Mouse (Mus musculus) limb, embryonic 11.5 days (tissue): Measurements from ENCODE around the gene C130032M10Rik. TPM values are rescaled to one million over a fixed set of nuclear protein-coding genes. Genes with fewer than 3 reads are reported as not detected.

ENCODE experiments used
- ATAC-seq: fragments of 200-750 bp; cut with Nextera tagmentation; 2 replicates; pipeline ENCODE4 v1.8.0; 2017; ENCODE audit warnings: low read depth; ENCODE audit not compliant: insufficient number of reproducible peaks, low FRiP score, low TSS enrichment
- DNase-seq: peaks from one replicate; pipeline ENCODE4 v3.0.0-alpha.2; 2015; ENCODE audit warnings: low spot score
- H3K27ac ChIP-seq: fragments of 300-500 bp; sonication (generic); replicated peaks from 2 replicates; pipeline ENCODE4 v1.5.1; 2014; ENCODE audit warnings: low read depth, mild to moderate bottlenecking, low read length
- H3K27me3 ChIP-seq: fragments of 300-500 bp; sonication (generic); 2 replicates; pipeline ENCODE4 v1.6.1; 2014; ENCODE audit warnings: mild to moderate bottlenecking, low read length, mixed read lengths; ENCODE audit not compliant: control insufficient read depth, insufficient read depth
- H3K36me3 ChIP-seq: fragments of 300-500 bp; sonication (generic); 2 replicates; pipeline ENCODE4 v1.6.1; 2014; ENCODE audit warnings: mild to moderate bottlenecking, low read length, moderate library complexity, mixed read lengths; ENCODE audit not compliant: control insufficient read depth, insufficient read depth
- H3K4me1 ChIP-seq: fragments of 300-500 bp; sonication (generic); 2 replicates; pipeline ENCODE4 v1.6.1; 2014; ENCODE audit warnings: low read length, mixed read lengths; ENCODE audit not compliant: control insufficient read depth, insufficient read depth
- H3K4me2 ChIP-seq: fragments of 300-500 bp; sonication (generic); 2 replicates; pipeline ENCODE4 v1.6.1; 2014; ENCODE audit warnings: low read depth, mild to moderate bottlenecking, moderate library complexity; ENCODE audit not compliant: severe bottlenecking
- H3K4me3 ChIP-seq: fragments of 300-500 bp; sonication (generic); 2 replicates; pipeline ENCODE4 v1.5.1; 2014; ENCODE audit warnings: low read depth, low read length
- H3K9ac ChIP-seq: fragments of 300-500 bp; sonication (generic); 2 replicates; pipeline ENCODE4 v1.6.1; 2014; ENCODE audit warnings: mild to moderate bottlenecking, low read length
- H3K9me3 ChIP-seq: fragments of 300-500 bp; sonication (generic); 2 replicates; pipeline ENCODE4 v1.6.1; 2016; ENCODE audit warnings: low read length; ENCODE audit not compliant: control insufficient read depth
- WGBS: fragments of 180-500 bp; shearing (Covaris S2); extraction: QIAGEN DNeasy Blood & Tissue Kit; methylation state at CpG from one replicate; pipeline ENCODE4 v1.1.7; 2014; 5-methylcytosine and 5-hydroxymethylcytosine counted together
- polyA plus RNA-seq: library from polyadenylated mRNA; unstranded; fragments of >200 nt; fragmentation: Nextera tagmentation; extraction: Ambion mirVana; gene quantifications from 2 replicates; pipeline ENCODE4 v1.2.1, GENCODE M21; 2014

The C130032M10Rik gene
- polyA plus RNA-seq, 1 experiment from 2014 or later = 0.67 TPM

- no peaks in the 10 kb centered on the region; the same call in 1 of the 2 replicates for H3K36me3 ChIP-seq
- H3K27ac ChIP-seq = no peak overlapping the region
- H3K4me1 ChIP-seq = peaks cover 43% of the 10 kb centered on the region
- no peaks in the 10 kb centered on the region for H3K9me3 ChIP-seq
- no peak for DNase-seq
- 71% methylated on average over 4 of the region's 4 CpGs for WGBS
- no peak overlapping the region for H3K4me2 ChIP-seq
- no peak for ATAC-seq
- H3K4me3 ChIP-seq = no peak overlapping the region
- H3K27me3 ChIP-seq = no peaks in the 10 kb centered on the region
- H3K9ac ChIP-seq = no peak overlapping the region
These were observed 18.4 kb downstream of the C130032M10Rik start for GRCm38 (mm10) chr9:114533848-114534247.

- no peak for DNase-seq
- peaks cover 48% of the 10 kb centered on the region for H3K4me1 ChIP-seq
- WGBS = 83% methylated on average over 9 of the region's 9 CpGs
- no peaks in the 10 kb centered on the region for H3K27me3 ChIP-seq
- H3K9me3 ChIP-seq = no peaks in the 10 kb centered on the region
- no peak overlapping the region for H3K4me3 ChIP-seq
- no peak overlapping the region for H3K27ac ChIP-seq
- no peak overlapping the region for H3K9ac ChIP-seq
- no peaks in the 10 kb centered on the region; the same call in 1 of the 2 replicates for H3K36me3 ChIP-seq
- no peak overlapping the region for H3K4me2 ChIP-seq
- ATAC-seq = no peak
These were observed 19.4 kb downstream of the C130032M10Rik start for GRCm38 (mm10) chr9:114534747-114535517.

- no peak overlapping the region; the same call in 1 of the 2 replicates for H3K27ac ChIP-seq
- no peak overlapping the region for H3K4me3 ChIP-seq
- ATAC-seq (peak; percentile 61; the same call in 1 of the 2 replicates), DNase-seq (peak; percentile 59)
- no peak overlapping the region for H3K4me2 ChIP-seq
- peaks cover 43% of the 10 kb centered on the region for H3K4me1 ChIP-seq
- H3K36me3 ChIP-seq = no peaks in the 10 kb centered on the region; the same call in 1 of the 2 replicates
- WGBS = 8% methylated on average over 2 of the region's 2 CpGs
- no peak overlapping the region for H3K9ac ChIP-seq
- no peaks in the 10 kb centered on the region for H3K9me3 ChIP-seq
- no peaks in the 10 kb centered on the region for H3K27me3 ChIP-seq
These were observed 21.1 kb downstream of the C130032M10Rik start for GRCm38 (mm10) chr9:114536628-114537027.

GRCm38 (mm10) chr9:114538996-114539563, 23.6 kb downstream of the C130032M10Rik start:
- DNase-seq (no peak), ATAC-seq (no peak)
- WGBS = 58% methylated on average over 7 of the region's 7 CpGs
- H3K9ac ChIP-seq = no peak overlapping the region
- H3K4me3 ChIP-seq = no peak overlapping the region
- H3K4me2 ChIP-seq = no peak overlapping the region
- H3K27me3 ChIP-seq = no peaks in the 10 kb centered on the region
- H3K36me3 ChIP-seq = no peaks in the 10 kb centered on the region; the same call in 1 of the 2 replicates
- peak overlapping the region; percentile 18; the same call in 1 of the 2 replicates for H3K27ac ChIP-seq
- H3K4me1 ChIP-seq = peaks cover 41% of the 10 kb centered on the region
- H3K9me3 ChIP-seq = no peaks in the 10 kb centered on the region

- Histone ChIP-seq H3K4me1 (peaks cover 59% of the 10 kb centered on the region), H3K9me3 (no peaks in the 10 kb centered on the region), H3K27ac (no peak overlapping the region), H3K4me3 (no peak overlapping the region), H3K27me3 (no peaks in the 10 kb centered on the region), H3K4me2 (0 out of 2 replicates have a peak overlapping the region, but pooled peaks have one; percentile 10), H3K9ac (no peak overlapping the region), H3K36me3 (no peaks in the 10 kb centered on the region)
- DNase-seq (no peak), ATAC-seq (no peak)
- 55% methylated on average over 1 of the region's 1 CpGs for WGBS
These were observed 25.8 kb downstream of the C130032M10Rik start for GRCm38 (mm10) chr9:114541279-114541741.

GRCm38 (mm10) chr9:114543882-114544753, 28.6 kb downstream of the C130032M10Rik start:
- Histone ChIP-seq H3K36me3 (no peaks in the 10 kb centered on the region), H3K27ac (peak overlapping the region; percentile 5)
- ATAC-seq = peak; percentile 52; the same call in 1 of the 2 replicates

GRCm38 (mm10) chr9:114544754-114545393, 29.4 kb downstream of the C130032M10Rik start:
- Histone ChIP-seq H3K4me3 (no peak overlapping the region), H3K4me1 (peaks cover 61% of the 10 kb centered on the region), H3K36me3 (no peaks in the 10 kb centered on the region), H3K9ac (no peak overlapping the region), H3K9me3 (no peaks in the 10 kb centered on the region), H3K27ac (peak overlapping the region; percentile 71), H3K4me2 (peak overlapping the region; percentile 29; the same call in 1 of the 2 replicates), H3K27me3 (no peaks in the 10 kb centered on the region)
- 21% methylated on average over 9 of the region's 9 CpGs for WGBS
- DNase-seq (no peak), ATAC-seq (no peak)

More at GRCm38 (mm10) chr9:114543882-114544753, 28.6 kb downstream of the C130032M10Rik start:
- peak overlapping the region; percentile 29; the same call in 1 of the 2 replicates for H3K4me2 ChIP-seq
- DNase-seq = peak; percentile 65
- no peaks in the 10 kb centered on the region for H3K27me3 ChIP-seq
- no peak overlapping the region for H3K9ac ChIP-seq
- peaks cover 59% of the 10 kb centered on the region for H3K4me1 ChIP-seq
- H3K4me3 ChIP-seq = no peak overlapping the region
- 27% methylated on average over 15 of the region's 17 CpGs for WGBS
- H3K9me3 ChIP-seq = no peaks in the 10 kb centered on the region
